Mouse (Mus musculus): ENCODE measurements at regions not wholly inside any gene's neighbourhood (a gene's known extent, or its start where the extent isn't known, plus 50 kb on each side); places are given as distances from the start of the nearest gene placed in this dataset.
A peak's percentile ranks its signal among the peaks of the same experiment; 100 is the strongest.

DNA sequence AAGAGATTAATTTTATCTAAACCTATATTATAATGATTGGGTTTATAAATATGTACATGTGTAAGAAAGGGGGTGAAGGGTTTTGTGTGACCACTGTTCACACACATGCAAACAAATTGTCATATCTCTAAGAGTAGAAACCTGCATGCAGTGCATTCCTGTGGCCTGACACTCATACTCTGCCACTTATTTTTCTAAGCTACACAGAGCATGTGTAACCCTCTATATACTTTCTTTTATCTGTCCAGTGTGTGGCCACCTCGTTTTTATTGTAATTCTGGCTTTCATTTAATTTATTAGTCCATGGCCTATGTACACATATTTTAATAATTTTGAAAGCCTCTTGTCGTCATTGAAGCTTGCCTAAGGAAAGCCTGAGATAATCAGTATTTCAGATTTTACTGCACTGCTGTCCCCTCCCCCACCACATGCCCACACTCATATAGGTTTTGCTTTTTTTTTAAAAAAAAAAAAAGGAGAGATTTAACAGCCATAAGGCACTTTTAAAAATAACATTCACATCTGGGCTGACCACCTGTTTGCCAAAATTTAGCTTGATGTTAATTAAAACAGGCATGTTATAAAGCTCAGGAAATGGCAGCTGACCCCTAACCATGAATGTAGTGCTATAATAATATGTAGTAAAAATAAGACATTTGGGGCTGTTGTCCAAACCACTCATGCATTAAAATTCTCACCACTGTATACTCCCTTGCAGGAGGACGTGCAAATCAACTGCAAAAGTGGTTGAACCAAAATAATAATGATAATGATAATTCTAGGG is 410.7 kb upstream of the Clint1 start:
- no peak for DNase-seq

DNA sequence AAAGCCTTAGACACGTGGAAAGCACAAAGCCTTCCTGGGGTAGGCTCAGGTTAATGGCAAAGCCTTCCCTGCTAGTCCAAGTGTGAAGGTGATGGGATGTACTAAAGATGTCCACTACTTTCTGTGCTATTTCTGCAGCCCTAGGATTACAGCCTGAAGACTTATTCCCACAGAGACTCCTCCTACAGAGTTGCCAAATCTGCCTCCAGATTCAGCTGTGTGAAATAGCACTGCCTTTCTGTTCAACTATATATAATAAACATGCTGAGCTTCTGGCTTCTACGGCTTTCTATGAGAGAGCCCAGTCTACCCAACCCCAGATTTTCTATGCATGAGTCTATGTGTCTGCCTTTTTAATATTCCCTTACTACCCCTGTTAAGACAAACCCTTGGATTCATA is 405.3 kb upstream of the Clint1 start:
- no peak for DNase-seq

DNA sequence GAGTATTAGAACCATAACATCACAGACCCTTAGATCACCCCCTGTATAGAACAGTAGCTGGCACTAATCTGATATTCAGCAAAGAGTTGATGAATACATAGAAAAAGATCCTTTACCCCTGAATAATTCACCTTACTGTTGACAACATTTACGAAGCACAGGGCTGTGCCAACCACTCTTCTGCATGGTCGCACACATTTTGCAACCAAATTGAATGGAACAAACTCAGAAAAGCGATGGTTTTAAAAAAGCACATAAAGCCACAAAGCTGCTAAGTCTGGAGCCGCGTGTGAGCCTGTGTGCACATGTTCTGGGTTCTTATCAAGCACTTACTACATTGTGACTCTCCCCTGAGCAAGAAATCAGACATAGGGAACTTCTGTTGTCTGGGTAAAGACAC is 397.6 kb upstream of the Clint1 start:
- no peak for DNase-seq

DNA sequence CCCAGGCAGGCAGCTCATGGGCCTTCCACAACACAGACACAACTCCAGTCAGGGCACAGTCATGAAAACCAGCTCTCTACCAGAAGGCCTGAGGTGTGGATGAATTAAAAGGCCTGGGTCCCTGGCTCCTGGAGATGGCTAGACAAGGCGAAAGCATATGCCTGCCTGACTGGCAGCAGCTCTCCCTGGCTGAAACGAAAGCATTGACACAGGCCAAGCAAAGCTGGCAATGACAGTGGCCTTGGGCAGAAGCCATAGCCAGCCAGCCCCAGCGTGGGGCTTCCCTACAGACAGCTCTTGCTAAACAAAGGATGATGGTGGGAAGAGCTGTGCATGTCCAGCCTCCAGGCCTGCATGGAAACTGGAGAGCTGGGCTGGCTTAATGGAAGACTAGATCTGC is 396.9 kb upstream of the Clint1 start:
- no peak for DNase-seq

DNA sequence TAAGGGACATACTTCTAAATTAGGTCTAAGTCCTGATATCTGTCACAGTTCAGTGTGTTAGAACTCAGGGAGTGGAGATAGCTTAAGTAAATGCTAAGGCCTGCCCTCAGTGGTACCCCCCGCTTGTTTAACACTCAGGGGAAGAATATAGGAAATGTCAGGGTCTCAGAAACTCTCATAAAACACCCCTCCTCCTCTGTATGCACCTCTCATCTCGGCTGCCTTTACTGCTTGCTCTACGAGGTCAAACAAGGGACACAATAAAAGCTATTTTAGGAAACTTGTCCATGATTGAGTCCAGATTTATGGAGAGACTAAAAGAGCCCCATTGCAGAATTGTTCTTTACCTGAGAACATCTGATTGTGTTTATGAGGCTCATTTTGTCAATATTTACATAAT is 395.1 kb upstream of the Clint1 start:
- DNase-seq = no peak

DNA sequence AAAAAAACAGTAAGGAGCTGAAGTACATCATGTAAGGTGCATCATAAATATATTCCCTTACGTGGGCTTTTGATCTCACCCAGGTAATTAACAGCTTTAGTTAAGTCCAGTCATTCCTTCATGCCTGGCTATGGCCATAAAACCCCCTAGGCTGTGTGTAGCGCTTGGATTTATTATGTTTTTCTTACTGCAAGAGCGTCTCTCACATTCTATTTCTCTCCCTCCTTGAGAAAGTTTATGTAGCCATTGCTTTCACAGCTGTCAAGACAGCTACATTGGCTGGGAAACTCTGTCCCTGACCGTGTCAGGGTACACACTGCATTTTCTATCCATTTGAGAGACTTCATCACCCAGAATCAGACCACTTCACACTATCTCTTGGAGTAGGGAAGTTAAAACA is 394.3 kb upstream of the Clint1 start:
- no peak for DNase-seq

DNA sequence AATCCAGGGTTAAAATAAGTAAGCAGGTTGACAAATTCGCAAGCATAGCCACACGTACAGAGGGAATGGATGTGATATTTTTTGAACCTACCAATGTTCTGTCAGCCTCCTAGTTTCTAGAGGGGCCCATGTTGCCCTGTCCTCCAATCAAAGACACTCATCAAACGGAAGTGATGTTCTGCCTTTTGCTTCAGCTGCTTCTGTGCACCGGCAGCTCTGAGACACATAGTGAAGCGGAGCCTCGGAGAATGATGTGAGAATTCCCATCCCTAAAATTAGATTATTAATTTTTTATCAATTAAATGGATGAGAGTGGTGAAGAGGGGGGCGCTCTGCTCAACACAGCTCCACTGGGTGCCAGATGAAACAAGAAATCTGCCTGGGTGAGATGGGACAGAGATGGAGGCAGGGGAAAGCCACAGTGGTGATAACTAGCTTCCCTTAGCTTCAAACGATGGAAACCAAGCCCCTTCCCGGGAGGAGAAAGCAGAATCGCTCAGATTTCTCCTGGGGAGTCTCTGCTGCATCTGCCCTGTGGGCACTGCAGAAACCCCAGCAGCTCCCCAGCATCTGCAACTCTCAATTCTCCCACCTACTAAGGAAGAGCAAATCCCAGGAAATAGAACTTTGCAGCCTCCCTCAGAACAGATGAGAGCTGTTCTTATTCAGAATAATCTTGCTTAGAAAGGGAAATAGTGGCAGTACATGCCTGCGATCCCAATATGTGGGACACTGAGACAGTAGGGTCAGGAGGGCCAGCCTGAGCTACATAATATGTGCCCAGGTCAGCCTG is 391.7 kb upstream of the Clint1 start:
- DNase-seq = no peak

DNA sequence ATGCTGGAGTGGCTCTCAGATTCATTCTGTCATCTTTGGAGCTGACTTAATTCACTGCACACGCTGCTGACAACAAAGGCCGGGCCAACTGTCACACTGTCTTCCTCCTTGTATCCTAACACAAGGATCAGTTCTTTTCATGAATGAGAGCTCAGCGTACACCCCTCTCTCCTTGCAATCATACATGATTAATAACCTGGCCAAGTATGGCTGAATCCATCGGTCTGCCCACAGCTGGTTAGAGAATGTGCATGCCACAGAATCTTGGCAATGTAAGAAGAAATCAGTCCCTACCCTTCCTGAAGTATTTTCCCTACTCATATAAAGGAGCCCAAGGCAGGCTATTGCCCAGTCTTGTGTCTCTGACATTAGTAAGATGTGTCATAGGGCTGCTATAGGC is 387.4 kb upstream of the Clint1 start:
- DNase-seq = no peak

DNA sequence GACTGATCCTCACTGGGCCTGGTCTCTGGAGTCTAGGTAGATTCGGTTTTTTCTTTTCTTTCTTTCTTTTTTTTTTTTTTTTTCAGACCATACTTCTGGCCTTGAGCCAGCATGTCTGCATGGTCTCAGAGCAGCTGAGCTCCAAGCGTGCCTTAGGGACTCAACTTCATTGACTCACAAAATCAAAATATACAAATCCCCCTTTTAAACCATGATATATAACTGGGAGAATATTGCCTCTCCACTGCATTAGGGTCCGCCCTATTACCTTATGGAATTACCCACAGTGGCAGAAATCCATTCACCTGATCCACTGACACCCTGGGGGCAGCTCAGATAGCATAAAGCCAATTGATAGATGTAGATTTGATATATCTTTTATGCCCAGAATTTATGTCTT is 385.5 kb upstream of the Clint1 start:
- DNase-seq = no peak

DNA sequence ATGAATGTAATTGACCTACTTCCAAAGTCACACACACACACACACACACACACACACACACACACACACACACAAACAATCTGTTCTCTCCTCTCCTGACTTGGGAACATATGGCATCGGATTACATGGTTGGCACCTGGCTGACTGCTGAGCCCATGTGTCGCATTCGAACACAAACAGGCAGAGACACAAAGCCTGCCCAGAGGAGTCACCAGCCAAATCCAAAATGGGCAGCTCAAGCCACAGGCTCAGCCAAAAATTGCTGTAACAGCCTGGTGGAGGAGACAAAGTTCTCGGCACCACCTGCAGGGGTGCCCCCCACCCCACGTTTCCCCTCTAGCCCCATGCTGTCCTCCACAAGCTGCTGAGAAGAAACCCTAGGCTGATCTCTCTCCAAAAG is 379.7 kb upstream of the Clint1 start:
- no peak for DNase-seq

DNA sequence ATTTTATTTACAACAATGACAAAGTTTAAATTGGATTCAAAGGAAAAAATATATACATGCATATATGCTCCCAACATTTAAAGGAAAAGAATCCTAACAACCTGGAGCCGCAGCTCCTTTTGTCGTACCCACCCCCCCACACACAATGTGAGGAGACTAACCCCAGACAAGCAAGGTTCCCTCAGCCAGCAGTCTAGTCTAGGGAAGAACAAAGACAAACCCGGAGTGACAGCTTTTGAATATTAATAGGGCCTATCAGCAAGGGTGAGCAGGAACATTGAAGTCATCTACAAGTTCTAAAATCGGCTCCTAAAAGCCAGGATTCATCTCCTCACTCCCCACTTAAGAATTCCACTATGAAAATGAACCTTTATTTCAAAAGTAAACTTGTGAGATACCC is 374.9 kb upstream of the Clint1 start:
- DNase-seq = no peak

DNA sequence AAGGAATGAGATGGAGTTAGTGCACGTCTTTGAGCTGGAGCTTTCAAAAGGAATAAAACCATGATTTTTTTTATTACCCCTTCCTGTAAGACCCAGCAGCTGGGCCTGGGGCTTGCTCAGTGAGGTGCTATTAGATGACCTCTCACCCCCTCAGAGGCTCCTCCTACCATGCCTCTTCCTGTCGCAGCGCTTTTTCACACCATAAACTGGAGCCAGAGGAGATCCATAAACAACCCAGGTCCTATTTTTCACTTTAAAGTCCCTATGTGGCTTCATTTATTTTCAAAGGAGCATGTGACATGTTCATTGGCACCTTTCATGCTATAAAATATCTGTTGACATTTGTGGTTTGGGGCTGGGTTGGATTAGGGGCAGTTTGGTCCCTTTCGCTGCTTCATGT is 365.9 kb upstream of the Clint1 start:
- no peak for DNase-seq

DNA sequence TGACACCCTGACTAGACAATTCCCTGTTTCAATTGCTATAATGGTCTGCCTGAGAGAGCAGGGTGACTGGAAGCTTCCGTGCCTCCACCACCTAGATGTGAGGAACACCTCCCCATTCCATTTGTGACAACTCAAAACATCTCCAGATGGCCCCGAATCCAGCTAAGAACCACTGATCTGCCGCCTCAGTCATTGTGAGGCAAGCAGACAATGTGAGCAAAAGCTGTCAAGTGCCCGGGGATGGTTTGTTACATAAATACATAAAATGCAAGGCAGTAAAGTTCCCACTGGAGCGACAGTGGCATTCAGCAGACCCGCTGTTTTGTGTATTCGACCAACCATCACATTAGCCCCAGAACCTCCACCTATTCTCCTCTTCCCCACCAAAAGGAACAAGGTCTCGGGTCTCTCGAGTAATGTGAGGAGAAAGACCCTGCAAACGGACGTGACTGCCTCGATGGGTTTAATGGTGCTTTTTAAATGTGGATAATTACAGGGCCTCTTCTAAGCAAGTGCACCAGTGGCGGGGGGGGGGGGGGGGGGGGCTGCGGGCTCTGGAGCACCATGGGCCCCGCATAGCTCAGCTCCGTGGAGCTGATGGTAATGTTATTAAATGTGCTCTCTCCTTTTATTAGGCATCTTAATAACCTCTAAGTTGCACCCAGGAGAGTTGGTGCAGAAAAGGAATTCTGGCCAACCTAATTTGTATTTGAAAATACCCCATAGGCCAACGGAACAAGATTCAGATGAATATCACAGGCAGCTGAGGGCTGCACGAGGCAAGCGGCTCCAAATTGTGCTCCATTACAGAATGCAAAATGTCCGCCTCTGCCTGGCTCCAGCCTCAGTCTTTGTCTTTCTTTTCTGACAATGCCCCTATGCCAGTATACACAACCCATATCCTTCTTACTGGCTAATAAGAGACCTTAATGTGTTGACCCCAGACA is 360.6 kb upstream of the Clint1 start:
- no peak for DNase-seq

DNA sequence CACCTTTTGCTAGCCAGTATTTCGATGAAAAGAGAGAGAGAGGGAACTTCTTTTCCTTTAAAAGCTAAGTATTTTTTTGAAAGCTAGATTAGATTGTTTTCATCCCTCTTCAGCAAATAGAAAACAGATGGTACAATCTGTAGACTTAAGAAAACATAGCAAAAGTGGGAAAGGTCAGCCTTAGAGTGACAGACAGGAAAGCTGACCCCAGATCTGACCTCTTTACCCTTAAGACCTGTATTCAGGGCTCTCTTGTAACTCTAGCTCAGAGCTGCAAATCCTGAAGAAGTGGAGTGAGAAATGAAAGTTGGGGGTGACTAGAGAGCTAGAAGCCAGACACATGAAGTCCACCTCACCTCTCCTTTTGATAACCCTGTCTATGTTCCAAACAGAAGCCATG is 356.6 kb upstream of the Clint1 start:
- DNase-seq = no peak

DNA sequence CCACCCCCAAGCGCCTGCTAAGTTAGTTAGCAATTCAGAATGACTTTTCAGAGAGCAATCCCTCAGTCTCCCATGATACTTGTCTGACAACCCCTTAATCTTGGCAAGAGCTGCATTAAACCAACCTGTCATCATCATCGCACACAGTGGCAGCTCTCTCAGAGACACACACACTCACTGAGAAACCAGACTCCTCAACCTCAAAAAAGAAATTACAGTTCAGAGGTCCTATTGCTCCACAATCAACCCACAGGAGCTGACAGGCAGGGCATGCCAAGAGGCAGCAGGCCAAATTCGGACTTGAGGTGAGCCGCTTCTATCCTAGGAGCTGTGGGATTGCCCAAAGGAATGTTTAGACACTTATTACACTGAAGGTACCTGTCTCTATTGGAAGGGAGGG is 343.3 kb upstream of the Clint1 start:
- peak; percentile 1 to 19 for DNase-seq

DNA sequence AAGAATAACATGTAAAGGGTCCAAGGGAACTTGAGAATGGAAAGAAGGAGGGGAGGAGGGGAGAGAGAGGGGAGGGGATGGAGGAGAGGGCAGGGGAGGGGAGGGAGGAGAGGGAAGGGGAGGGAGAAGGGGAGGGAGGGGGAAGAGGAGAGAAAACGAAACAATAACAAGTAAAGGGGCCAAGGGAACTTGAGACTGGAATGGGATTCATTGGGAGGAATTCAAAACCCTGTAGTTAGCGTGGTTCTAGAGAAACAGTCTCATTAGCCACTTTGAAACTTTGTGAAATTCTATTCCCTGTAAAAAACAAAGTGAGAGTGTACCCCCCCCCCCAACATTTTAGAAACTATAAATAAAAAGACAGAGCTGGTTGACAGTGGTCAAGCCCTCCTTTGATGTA is 342.6 kb upstream of the Clint1 start:
- DNase-seq = no peak

DNA sequence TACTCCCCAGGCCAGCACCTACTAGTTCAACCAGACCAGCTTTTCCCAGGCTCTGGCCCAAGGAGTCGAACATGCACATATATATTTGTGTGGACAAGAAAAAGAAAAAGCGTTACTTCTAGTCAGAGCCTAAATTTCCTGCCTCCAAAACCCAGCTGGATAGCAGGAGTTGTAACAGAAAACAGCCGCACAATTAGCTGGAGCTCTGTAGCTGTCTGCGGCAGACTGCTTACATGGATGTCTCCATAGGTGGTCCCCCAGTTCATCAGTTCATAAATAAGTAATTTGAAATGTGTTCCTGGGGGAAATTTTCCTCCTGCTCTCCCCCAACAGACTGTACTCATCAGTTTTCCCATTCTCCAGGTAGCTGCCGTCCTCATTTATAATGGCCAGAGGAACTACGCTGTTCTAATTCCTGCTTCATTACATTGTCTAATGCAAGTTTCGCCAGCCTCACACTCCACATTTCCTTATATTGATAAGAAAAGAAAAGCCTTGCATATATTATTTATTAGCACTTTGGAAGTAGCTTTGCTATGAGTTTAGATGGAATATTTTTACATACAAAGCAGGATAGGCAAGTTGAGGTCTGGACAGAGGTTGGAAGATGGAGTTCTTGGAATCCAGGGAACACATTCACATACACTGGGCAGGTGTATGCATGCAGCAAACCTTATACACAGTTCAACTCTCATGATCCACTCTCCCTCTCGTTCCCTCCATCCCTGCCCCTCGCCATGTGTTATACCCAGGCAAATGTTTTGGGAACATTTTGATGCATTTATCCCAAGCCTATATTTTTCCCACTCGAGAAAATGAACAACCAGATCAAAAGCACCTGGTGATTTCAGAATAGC is 337.2 kb upstream of the Clint1 start:
- no peak for DNase-seq

DNA sequence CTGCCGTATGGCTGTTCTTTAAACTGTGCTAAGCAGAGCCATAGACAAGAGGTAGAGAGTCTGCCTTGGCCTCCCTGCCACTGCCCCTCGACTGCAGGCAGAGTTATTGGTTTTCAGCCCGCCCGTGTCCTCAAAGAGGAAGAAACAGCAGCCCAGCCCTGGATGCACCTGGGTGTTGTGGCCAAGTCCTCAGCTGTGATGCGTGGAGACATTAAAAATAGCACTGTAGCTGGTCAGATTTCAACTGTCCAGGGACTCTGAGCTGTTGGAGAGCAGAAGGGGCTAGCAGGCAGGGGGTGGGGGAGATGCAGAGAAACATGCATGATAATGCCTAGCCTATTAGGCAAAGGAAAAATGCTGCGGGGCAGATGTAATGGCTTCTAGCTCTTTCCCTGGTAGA is 327.1 kb upstream of the Clint1 start:
- DNase-seq = no peak

DNA sequence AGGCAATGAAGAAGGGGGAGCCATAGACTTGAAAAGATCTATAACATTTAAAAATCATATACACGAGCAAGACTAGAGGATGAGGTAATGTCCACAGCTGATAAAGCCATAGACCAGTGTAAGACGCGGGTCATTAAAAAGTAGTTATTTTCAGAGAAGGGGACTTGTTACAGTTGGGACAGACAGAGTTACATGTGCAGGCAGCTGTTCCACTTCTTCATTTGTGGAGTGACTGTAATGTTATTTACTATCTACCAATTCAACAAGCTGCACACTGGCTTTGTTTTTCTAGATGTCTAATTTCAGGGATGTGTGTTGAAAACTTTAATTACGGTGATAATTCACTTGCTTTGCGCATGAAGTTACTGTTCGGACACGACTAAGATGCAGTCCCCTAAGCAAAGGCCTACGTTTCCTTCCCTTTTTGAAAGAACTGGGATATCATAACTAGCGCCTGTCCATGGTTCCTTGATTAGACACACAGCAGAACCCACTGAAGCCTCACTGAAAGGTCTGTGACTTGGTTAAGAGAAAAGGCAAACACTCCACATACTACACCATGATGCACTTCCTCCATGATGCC is 320.7 kb upstream of the Clint1 start:
- DNase-seq = no peak

DNA sequence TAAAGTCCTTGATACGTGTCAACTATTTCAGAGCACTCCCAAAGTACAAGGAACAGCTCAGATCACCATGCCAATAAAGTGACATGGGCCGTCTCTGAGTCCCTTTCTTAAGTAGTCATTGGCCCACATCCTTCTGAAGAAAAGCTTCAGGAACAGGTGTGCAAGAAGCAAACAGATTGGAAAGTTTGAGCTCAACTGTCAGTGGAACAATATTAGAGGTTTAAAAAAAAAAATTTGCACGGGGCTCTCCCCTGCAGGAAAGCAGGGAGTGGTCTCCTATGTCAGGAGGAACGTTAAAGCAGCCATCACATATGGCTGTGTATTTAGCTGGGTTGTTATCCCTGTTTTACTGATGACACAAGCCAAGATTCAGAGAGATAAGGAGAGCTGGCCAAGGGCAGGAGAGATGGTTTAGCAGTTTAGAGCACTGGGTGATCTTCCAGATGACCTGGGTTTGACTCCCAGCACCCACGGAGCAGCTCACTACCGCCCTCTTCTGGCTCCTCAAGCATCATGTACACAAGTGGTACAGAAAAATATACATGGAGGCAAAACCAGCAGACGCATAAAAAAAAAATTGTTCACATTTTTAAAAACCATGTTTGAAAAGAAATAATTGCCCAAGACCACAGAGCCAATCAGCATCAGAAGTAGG is 318.3 kb upstream of the Clint1 start:
- peak in 1 of 2 experiments; percentile 30 for DNase-seq

DNA sequence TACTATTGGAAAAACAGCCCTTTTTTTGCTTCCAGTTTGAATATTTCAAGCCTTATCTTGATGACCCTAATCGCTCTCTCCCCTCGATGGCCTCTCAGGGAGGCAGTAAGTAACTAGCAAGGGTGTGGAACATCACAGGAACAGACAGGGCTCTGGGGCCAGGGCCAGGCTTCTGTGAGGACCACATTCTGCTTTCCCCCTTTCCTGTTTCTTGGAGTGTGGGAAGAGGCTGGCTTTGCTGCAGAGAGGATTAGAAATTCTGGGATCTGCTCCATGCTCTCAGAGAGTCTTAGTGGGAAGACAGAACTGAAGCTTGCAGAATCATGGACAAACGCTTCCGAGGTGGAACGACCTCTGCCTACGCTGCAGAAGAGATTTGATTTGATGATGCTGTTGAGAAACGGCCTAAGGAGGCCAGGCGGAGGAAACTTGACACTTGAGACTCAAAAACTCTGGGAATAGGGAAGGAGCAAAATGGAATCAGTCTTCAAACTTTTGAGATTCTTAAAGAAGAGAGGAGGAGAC is 316.3 kb upstream of the Clint1 start:
- DNase-seq = peak in 1 of 2 experiments; percentile 2
